Mouse (Mus musculus) lung, adult 2 months (tissue): Measurements from ENCODE around the gene Ap3s2.

Experiments
- CTCF ChIP-seq: fragments of 200-500 bp; IDR thresholded peaks from 2 replicates; pipeline ENCODE4 v1.5.1; 2011; ENCODE audit warnings: mild to moderate bottlenecking, low read length, control low read depth; ENCODE audit not compliant: insufficient read depth
- POLR2A ChIP-seq: fragments of 200-500 bp; IDR thresholded peaks from 2 replicates; pipeline ENCODE4 v1.6.1; 2011; ENCODE audit warnings: low read depth, mild to moderate bottlenecking, control low read depth, low read length, borderline replicate concordance; ENCODE audit errors: extremely low read depth

- TF ChIP-seq CTCF (no peak), POLR2A (no peak)
Measured at GRCm38 (mm10) chr7:79856305-79856704, 64.1 kb downstream of the Ap3s2 start.
